Mouse (Mus musculus) bone marrow, adult 2 months (tissue): ENCODE results near the gene Olfr611.

Source experiments
- CTCF ChIP-seq: fragments of 200-500 bp; IDR thresholded peaks from 2 replicates; pipeline ENCODE4 v1.5.1; 2011; ENCODE audit warnings: low read length, control low read depth; ENCODE audit not compliant: control insufficient read depth, insufficient read depth
- POLR2A ChIP-seq: fragments of 200-500 bp; IDR thresholded peaks from 2 replicates; pipeline ENCODE4 v1.6.1; 2011; ENCODE audit warnings: low read depth, mild to moderate bottlenecking, control low read depth, low read length, borderline replicate concordance; ENCODE audit not compliant: control insufficient read depth

GRCm38 (mm10) chr7:103469577-103469976, 51.1 kb downstream of the Olfr611 start, which contains the start of gene Olfr608:
- TF ChIP-seq CTCF (no peak), POLR2A (no peak)
